Mouse (Mus musculus) stomach, embryonic 16.5 days (tissue): ENCODE results near the gene Zmiz2. TPM values are rescaled to one million over a fixed set of nuclear protein-coding genes. Genes with fewer than 3 reads are reported as not detected.

Source experiments
- ATAC-seq: fragments of 200-750 bp; cut with Nextera tagmentation; 2 replicates; pipeline ENCODE4 v1.8.0; 2017; ENCODE audit warnings: moderate number of reproducible peaks, moderate TSS enrichment; ENCODE audit not compliant: insufficient read depth, low FRiP score
- H3K27ac ChIP-seq: fragments of 300-500 bp; sonication (generic); 2 replicates; pipeline ENCODE4 v1.5.1; 2014; ENCODE audit warnings: low read length
- H3K27me3 ChIP-seq: fragments of 300-500 bp; sonication (generic); 2 replicates; pipeline ENCODE4 v1.6.1; 2014; ENCODE audit warnings: low read length, control low read depth, mixed read lengths; ENCODE audit not compliant: control insufficient read depth, insufficient read depth
- H3K36me3 ChIP-seq: fragments of 300-500 bp; sonication (generic); 2 replicates; pipeline ENCODE4 v1.6.1; 2014; ENCODE audit warnings: low read length; ENCODE audit not compliant: control insufficient read depth, insufficient read depth
- H3K4me1 ChIP-seq: fragments of 300-500 bp; sonication (generic); 2 replicates; pipeline ENCODE4 v1.6.1; 2014; ENCODE audit warnings: low read length, control low read depth, mixed read lengths; ENCODE audit not compliant: control insufficient read depth, insufficient read depth
- H3K4me2 ChIP-seq: fragments of 300-500 bp; sonication (generic); 2 replicates; pipeline ENCODE4 v1.6.1; 2014; ENCODE audit warnings: low read depth, low read length, mixed read lengths
- H3K4me3 ChIP-seq: fragments of 300-500 bp; sonication (generic); replicated peaks from 2 replicates; pipeline ENCODE4 v1.5.1; 2014; ENCODE audit warnings: mild to moderate bottlenecking, low read length
- H3K9ac ChIP-seq: fragments of 300-500 bp; sonication (generic); 2 replicates; pipeline ENCODE4 v1.6.1; 2014; ENCODE audit warnings: low read length
- H3K9me3 ChIP-seq: fragments of 300-500 bp; sonication (generic); replicated peaks from 2 replicates; pipeline ENCODE4 v1.6.1; 2016; ENCODE audit warnings: low read length, control low read depth; ENCODE audit not compliant: control insufficient read depth
- WGBS: fragments of 180-500 bp; shearing (Covaris S2); extraction: QIAGEN DNeasy Blood & Tissue Kit; methylation state at CpG from one replicate; pipeline ENCODE4 v1.1.7; 2014; 5-methylcytosine and 5-hydroxymethylcytosine counted together
- polyA plus RNA-seq: library from polyadenylated mRNA; unstranded; fragments of >200 nt; fragmentation: Nextera tagmentation; extraction: Ambion mirVana; gene quantifications from 2 replicates; pipeline ENCODE4 v1.2.1, GENCODE M21; 2015

Gene Zmiz2
- polyA plus RNA-seq, 1 experiment from 2014 or later, result 9.8 TPM

DNA sequence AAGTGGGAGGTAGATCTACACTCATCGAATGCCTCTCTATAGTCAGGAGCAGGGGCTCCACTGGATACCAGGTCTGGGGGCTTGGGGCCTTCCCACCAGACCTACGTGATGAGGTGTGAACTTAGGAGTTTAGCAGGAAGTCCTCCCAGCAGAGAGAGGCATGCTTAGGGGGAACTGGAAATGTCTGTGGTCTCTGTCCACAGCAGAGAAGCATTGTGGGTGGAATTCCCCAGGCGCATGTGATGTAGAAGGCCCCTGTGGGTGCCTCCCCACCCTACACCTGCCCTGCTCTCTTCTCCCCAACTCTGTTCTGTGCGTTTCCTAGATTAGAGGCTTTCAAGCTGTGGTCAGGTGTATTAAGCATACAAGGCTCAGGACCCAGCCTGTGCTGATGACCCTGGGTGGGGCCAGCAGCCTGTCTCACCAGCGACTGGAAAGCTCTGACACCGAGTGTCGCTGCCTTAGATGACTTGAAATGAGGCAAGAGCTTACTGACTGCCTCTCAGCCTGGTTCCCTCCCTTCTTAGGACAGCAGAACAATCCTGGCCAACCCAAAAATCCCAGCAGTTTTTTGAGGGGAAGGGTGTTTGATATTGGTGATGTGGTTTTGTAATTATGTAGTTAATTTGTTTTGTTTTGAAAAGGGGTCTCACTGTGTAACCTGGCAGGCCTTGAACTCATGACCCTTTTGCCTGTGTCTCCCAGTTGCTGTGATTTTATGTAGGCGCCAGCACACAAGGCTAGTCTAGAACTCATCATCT is 2.8 kb downstream of the Zmiz2 start:
- no peak overlapping the region for H3K27ac ChIP-seq
- no peaks in the 10 kb centered on the region for H3K9me3 ChIP-seq
- H3K4me2 ChIP-seq, result no peak overlapping the region
- H3K4me3 ChIP-seq, result no peak overlapping the region
- no peak overlapping the region for H3K9ac ChIP-seq
- H3K4me1 ChIP-seq, result peaks cover 8% of the 10 kb centered on the region; the same call in 1 of the 2 replicates
- no peaks in the 10 kb centered on the region for H3K27me3 ChIP-seq
- WGBS, result 75% methylated on average over 8 of the region's 8 CpGs
- peaks cover 13% of the 10 kb centered on the region; the same call in 1 of the 2 replicates for H3K36me3 ChIP-seq
- ATAC-seq, result no peak

GRCm38 (mm10) chr11:6392857-6393256 is 4.0 kb downstream of the Zmiz2 start:
- no peak for ATAC-seq
- 76% methylated on average over 6 of the region's 6 CpGs for WGBS
- peaks cover 8% of the 10 kb centered on the region; the same call in 1 of the 2 replicates for H3K4me1 ChIP-seq

GRCm38 (mm10) chr11:6393866-6394265 is 5.0 kb downstream of the Zmiz2 start:
- H3K27ac ChIP-seq, result no peak overlapping the region
- H3K27me3 ChIP-seq, result no peaks in the 10 kb centered on the region
- no peak overlapping the region for H3K4me2 ChIP-seq
- H3K4me3 ChIP-seq, result no peak overlapping the region
- peaks cover 17% of the 10 kb centered on the region; the same call in 1 of the 2 replicates for H3K36me3 ChIP-seq
- WGBS, result 73% methylated on average over 1 of the region's 1 CpGs
- H3K4me1 ChIP-seq, result peaks cover 8% of the 10 kb centered on the region; the same call in 1 of the 2 replicates
- H3K9ac ChIP-seq, result no peak overlapping the region
- no peaks in the 10 kb centered on the region for H3K9me3 ChIP-seq
- no peak for ATAC-seq

More at GRCm38 (mm10) chr11:6392857-6393256, 4.0 kb downstream of the Zmiz2 start:
- H3K9me3 ChIP-seq, result no peaks in the 10 kb centered on the region
- H3K27ac ChIP-seq, result no peak overlapping the region
- H3K27me3 ChIP-seq, result no peaks in the 10 kb centered on the region
- H3K9ac ChIP-seq, result no peak overlapping the region
- H3K4me3 ChIP-seq, result no peak overlapping the region
- peaks cover 13% of the 10 kb centered on the region; the same call in 1 of the 2 replicates for H3K36me3 ChIP-seq
- H3K4me2 ChIP-seq, result no peak overlapping the region

- Histone ChIP-seq H3K9ac (no peak overlapping the region), H3K4me2 (no peak overlapping the region), H3K4me1 (peaks cover 2% of the 10 kb centered on the region; the same call in 1 of the 2 replicates), H3K9me3 (no peaks in the 10 kb centered on the region), H3K4me3 (no peak overlapping the region), H3K27ac (no peak overlapping the region), H3K27me3 (no peaks in the 10 kb centered on the region), H3K36me3 (peaks cover 22% of the 10 kb centered on the region; the same call in 1 of the 2 replicates)
- WGBS, result 86% methylated on average over 5 of the region's 5 CpGs
- no peak for ATAC-seq
Observed at GRCm38 (mm10) chr11:6395565-6395964, 6.7 kb downstream of the Zmiz2 start.

DNA sequence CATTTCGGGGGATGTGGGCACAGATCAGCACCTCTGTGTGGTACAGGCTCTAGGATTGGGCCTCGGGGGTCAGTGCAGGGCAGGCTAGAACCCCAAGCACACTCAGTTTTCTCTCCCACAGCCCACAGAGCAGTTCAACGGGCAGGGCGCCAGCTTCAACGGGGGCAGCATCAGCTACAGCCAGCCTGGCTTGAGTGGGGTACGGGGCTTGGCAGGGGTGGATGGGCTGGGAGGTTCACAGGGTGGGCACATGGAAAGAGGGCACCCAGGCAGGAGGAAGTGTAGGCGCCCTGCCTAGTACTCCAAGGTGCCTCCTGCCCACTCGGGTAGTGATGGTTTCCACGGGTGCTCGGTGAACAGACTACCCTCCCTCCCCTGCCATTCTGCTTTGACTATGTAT is 9.3 kb downstream of the Zmiz2 start:
- Histone ChIP-seq H3K27me3 (no peaks in the 10 kb centered on the region), H3K27ac (no peak overlapping the region), H3K9me3 (no peaks in the 10 kb centered on the region), H3K4me1 (no peaks in the 10 kb centered on the region), H3K9ac (no peak overlapping the region), H3K4me3 (no peak overlapping the region), H3K4me2 (no peak overlapping the region), H3K36me3 (peaks cover 28% of the 10 kb centered on the region; the same call in 1 of the 2 replicates)
- WGBS, result 91% methylated on average over 10 of the region's 10 CpGs
- no peak for ATAC-seq

DNA sequence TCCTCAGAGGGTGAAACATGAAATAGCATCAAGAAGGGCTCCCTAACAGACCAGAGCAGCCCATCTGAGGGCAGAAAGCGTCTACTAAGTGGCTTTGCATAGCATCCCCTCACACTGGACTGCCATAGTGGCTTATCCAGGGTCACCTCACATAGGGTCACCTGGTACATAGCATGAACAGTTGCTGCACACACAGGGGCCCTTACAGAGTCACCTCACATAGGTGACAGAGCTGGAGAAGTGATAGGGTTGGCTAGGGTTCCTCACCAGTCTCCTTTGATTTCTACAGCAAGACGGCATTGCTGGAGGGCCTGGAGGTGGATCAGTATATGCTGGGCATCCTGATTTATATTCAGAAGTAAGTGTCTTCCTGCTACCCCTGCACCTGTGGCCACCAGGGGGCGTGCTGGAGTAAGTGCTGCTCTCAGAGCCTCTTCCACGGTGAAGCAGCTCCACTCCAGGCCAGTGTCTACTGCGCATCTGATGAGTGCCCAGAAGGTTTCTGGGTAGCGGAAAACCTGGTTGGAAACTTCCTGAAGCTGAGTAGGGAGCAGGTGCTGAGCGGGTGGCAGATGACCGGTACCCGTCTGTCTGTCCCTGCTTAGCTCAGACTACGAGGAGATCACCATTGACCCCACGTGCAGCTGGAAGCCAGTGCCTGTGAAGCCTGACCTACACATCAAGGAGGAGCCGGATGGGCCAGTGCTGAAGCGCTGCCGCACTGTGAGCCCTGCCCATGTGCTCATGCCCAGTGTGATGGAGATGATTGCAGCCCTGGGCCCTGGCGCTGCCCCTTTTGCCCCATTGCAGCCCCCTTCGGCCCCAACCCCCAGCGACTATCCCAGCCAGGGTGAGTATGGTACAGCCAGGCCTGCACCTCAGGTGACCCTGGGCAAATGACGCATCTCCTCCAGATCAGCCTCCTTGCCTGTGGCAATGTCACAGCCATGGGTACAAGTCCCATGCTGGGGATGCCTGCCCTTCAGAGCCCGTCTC is 13.9 kb downstream of the Zmiz2 start:
- Histone ChIP-seq H3K4me1 (peaks cover 34% of the 10 kb centered on the region), H3K9me3 (no peaks in the 10 kb centered on the region), H3K4me2 (no peak overlapping the region), H3K27me3 (no peaks in the 10 kb centered on the region), H3K9ac (no peak overlapping the region), H3K4me3 (no peak overlapping the region), H3K36me3 (peaks cover 21% of the 10 kb centered on the region), H3K27ac (no peak overlapping the region)
- whole genome bisulfite sequencing, result 84% methylated on average over 19 of the region's 19 CpGs
- ATAC-seq, result no peak

DNA sequence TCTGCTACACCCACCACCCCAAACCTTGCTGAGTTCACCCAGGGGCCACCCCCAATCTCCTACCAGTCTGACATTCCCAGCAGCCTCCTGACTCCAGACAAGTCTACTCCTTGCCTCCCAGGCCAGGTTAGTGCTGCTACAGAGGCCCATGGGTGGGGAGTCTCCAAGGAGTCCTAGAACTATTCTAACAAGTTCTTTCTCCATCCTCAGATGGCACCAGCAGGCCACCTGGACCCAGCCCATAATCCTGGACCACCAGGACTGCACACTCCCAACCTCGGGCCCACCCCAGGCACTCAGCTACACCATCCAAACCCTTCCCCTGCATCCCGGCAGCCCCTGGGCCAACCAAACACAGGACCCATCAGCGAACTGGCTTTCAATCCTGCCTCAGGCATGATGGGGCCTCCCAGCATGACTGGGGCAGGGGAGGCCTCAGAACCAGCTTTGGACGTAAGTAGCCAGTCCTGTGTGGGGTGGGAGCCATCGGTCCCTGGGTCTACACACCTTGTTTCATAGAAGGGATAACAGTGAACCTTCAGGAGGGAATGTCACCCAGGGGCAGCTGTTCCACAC is 15.0 kb downstream of the Zmiz2 start:
- Histone ChIP-seq H3K4me1 (peaks cover 34% of the 10 kb centered on the region), H3K27me3 (no peaks in the 10 kb centered on the region), H3K9ac (peak overlapping the region; percentile 38), H3K36me3 (peaks cover 16% of the 10 kb centered on the region), H3K27ac (peak overlapping the region; percentile 95; the same call in 1 of the 2 replicates), H3K4me3 (no peak overlapping the region), H3K4me2 (no peak overlapping the region), H3K9me3 (no peaks in the 10 kb centered on the region)
- 95% methylated on average over 5 of the region's 5 CpGs for WGBS
- no peak for ATAC-seq

DNA sequence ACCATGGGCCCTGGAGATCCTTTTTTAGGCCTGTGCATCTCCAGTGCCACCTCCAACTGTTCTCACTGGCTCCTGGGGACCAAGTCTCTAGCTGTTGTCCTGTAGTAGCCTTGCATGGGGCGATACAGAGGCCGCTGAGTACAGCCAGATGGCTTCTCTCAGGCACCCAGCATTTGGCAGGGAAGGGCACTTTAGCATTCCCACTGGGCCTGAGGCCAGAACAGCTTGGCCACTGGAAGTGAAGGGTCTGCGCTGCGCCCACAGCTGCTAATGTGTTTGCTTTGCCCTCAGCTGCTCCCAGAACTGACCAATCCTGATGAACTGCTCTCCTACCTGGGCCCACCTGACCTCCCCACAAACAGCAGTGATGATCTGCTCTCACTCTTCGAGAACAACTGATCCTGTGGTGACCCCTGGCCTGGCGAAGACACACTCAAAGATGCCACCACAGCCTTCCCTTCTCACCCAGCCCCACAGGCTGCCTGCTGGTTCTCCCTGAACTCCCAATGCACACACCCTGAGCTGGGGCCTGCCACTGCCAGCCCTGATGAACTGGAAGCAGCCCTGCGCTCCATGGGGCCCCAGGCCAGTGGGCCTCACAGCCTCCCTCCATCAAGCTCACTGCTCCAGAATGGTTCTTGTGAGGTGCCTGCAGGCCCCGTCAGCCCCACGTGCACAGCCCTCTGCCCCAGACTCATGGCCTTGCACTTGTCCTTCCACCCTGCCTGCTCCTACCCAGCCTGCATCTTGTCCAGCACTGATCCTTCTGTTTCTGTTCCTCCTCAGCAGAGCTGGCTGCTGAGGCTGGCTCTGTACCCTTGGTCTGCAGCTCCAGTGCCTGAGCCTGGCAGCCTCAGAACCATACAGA is 16.1 kb downstream of the Zmiz2 start:
- Histone ChIP-seq H3K4me1 (peaks cover 34% of the 10 kb centered on the region), H3K4me3 (no peak overlapping the region), H3K9me3 (no peaks in the 10 kb centered on the region), H3K27ac (peak overlapping the region; percentile 95), H3K4me2 (no peak overlapping the region), H3K9ac (peak overlapping the region; percentile 38), H3K27me3 (no peaks in the 10 kb centered on the region), H3K36me3 (peaks cover 11% of the 10 kb centered on the region)
- ATAC-seq, result no peak
- WGBS, result 66% methylated on average over 9 of the region's 9 CpGs
